Mouse (Mus musculus): ENCODE data around the gene Alox8. TPM values are rescaled to one million over a fixed set of nuclear protein-coding genes. Genes with fewer than 3 reads are reported as not detected.

Alox8 gene
- polyA plus RNA-seq, 1 experiment: not detected

DNA sequence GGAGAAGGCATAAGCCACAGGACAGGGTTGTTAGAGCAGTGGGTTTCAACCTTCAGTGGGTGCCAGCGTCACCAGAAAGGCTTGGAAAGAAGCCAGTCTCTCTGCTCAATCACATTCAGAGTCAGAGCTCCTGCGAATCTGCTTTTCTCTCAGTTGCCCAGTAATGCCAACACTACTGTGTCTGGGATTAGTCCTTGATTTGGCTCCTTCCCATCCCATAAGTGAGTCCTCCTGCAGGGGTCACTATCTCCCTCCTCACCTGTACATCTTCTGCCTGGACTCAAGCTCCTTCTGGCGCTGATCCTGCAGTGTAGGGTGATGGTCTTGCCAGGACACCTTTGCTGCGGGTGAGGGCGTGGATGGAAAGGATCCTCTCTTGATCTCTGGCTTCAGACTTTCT is 877 bp downstream of the Alox8 start:
- H3K27ac ChIP-seq (ENCODE audit: insufficient read depth, low read depth, low read length): no peak overlapping the region
- no peak for TF ChIP-seq CTCF (IDR thresholded peaks at IDR 0.05; ENCODE audit: insufficient read depth, low read depth, low read length)
- TF ChIP-seq POLR2A (IDR thresholded peaks at IDR 0.05; ENCODE audit: insufficient read depth, low read depth, low read length): no peak
- H3K4me1 ChIP-seq (ENCODE audit: control insufficient read depth, insufficient read depth, low read length): peaks cover 11% of the 10 kb centered on the region
- 7% methylated on average over 5 of the region's 5 CpGs for WGBS
- no peak overlapping the region for H3K4me3 ChIP-seq (ENCODE audit: insufficient read depth, low read depth, low read length)

GRCm38 (mm10) chr11:69192840-69193239 is 4.8 kb downstream of the Alox8 start:
- H3K27ac ChIP-seq (ENCODE audit: insufficient read depth, low read depth, low read length): no peak overlapping the region
- 0% methylated on average over 1 of the region's 1 CpGs for WGBS
- TF ChIP-seq POLR2A (IDR thresholded peaks at IDR 0.05; ENCODE audit: insufficient read depth, low read depth, low read length) (no peak), CTCF (IDR thresholded peaks at IDR 0.05; ENCODE audit: insufficient read depth, low read depth, low read length) (no peak)
- H3K4me3 ChIP-seq (ENCODE audit: insufficient read depth, low read depth, low read length): no peak overlapping the region
- H3K4me1 ChIP-seq (ENCODE audit: control insufficient read depth, insufficient read depth, low read length): peaks cover 11% of the 10 kb centered on the region

DNA sequence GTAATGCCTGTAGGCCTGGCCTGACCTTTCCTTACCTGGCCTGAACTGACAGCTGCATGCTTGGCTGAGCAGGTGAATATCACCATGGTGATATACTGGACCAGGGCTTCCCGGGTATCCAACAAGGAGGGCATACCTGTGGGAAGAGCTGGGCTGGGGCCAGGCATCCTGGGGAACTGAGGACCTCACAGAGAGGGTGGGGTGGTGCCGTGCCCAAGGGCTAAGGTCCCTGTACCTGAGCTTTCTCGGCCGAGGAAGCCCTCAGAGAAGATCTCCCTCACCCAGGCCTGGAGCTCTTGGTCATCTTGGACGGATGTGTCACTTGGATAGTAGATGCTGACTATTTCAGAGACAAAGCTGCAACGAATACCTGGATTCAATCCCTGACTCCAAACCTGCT is 11.7 kb downstream of the Alox8 start:
- Histone ChIP-seq H3K4me1 (ENCODE audit: control insufficient read depth, insufficient read depth, low read length) (no peaks in the 10 kb centered on the region), H3K27ac (ENCODE audit: insufficient read depth, low read depth, low read length) (no peak overlapping the region), H3K4me3 (ENCODE audit: insufficient read depth, low read depth, low read length) (no peak overlapping the region)
- 94% methylated on average over 6 of the region's 6 CpGs for WGBS
- no peak for TF ChIP-seq CTCF (IDR thresholded peaks at IDR 0.05; ENCODE audit: insufficient read depth, low read depth, low read length)
- TF ChIP-seq POLR2A (IDR thresholded peaks at IDR 0.05; ENCODE audit: insufficient read depth, low read depth, low read length): no peak

GRCm38 (mm10) chr11:69185031-69185430 is 12.6 kb downstream of the Alox8 start:
- Histone ChIP-seq H3K4me1 (ENCODE audit: control insufficient read depth, insufficient read depth, low read length) (no peaks in the 10 kb centered on the region), H3K4me3 (ENCODE audit: insufficient read depth, low read depth, low read length) (no peak overlapping the region), H3K27ac (ENCODE audit: insufficient read depth, low read depth, low read length) (no peak overlapping the region)
- 85% methylated on average over 5 of the region's 5 CpGs for WGBS
- TF ChIP-seq POLR2A (IDR thresholded peaks at IDR 0.05; ENCODE audit: insufficient read depth, low read depth, low read length) (no peak), CTCF (IDR thresholded peaks at IDR 0.05; ENCODE audit: insufficient read depth, low read depth, low read length) (no peak)

DNA sequence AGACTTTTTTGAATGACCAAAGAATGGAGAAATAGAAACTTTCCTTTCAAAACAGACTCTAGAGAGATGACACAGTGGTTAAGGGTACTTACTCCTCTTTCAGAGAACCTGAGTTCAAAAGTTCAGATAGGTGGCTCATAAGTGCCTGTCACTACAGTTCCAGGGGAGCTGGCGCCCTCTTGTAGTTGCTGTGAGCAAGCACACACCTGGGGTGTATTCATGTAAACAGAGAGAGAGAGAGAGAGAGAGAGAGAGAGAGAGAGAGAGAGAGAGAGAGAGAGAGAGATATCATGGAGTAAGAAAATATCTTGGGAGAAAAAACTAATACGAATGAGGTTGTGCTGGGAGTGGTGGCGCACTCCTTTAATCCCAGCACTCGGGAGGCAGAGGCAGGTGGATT is 17.5 kb downstream of the Alox8 start:
- no peak for TF ChIP-seq CTCF (IDR thresholded peaks at IDR 0.05; ENCODE audit: insufficient read depth, low read depth, low read length)
- no peak for TF ChIP-seq POLR2A (IDR thresholded peaks at IDR 0.05; ENCODE audit: insufficient read depth, low read depth, low read length)
- WGBS: 91% methylated on average over 4 of the region's 4 CpGs
- Histone ChIP-seq H3K4me1 (ENCODE audit: control insufficient read depth, insufficient read depth, low read length) (no peaks in the 10 kb centered on the region), H3K27ac (ENCODE audit: insufficient read depth, low read depth, low read length) (no peak overlapping the region), H3K4me3 (ENCODE audit: insufficient read depth, low read depth, low read length) (no peak overlapping the region)

GRCm38 (mm10) chr11:69179512-69179911 is 18.1 kb downstream of the Alox8 start:
- 57% methylated on average over 3 of the region's 3 CpGs for WGBS
- Histone ChIP-seq H3K27ac (ENCODE audit: insufficient read depth, low read depth, low read length) (no peak overlapping the region), H3K4me1 (ENCODE audit: control insufficient read depth, insufficient read depth, low read length) (peaks cover 5% of the 10 kb centered on the region; the same call in 1 of the 2 replicates), H3K4me3 (ENCODE audit: insufficient read depth, low read depth, low read length) (no peak overlapping the region)
- TF ChIP-seq POLR2A (IDR thresholded peaks at IDR 0.05; ENCODE audit: insufficient read depth, low read depth, low read length) (no peak), CTCF (IDR thresholded peaks at IDR 0.05; ENCODE audit: insufficient read depth, low read depth, low read length) (no peak)

GRCm38 (mm10) chr11:69178525-69178924 is 19.1 kb downstream of the Alox8 start:
- WGBS: 83% methylated on average over 3 of the region's 3 CpGs
- Histone ChIP-seq H3K4me1 (ENCODE audit: control insufficient read depth, insufficient read depth, low read length) (peaks cover 5% of the 10 kb centered on the region; the same call in 1 of the 2 replicates), H3K27ac (ENCODE audit: insufficient read depth, low read depth, low read length) (no peak overlapping the region), H3K4me3 (ENCODE audit: insufficient read depth, low read depth, low read length) (no peak overlapping the region)
- no peak for TF ChIP-seq CTCF (IDR thresholded peaks at IDR 0.05; ENCODE audit: insufficient read depth, low read depth, low read length)
- TF ChIP-seq POLR2A (IDR thresholded peaks at IDR 0.05; ENCODE audit: insufficient read depth, low read depth, low read length): no peak

- H3K4me1 ChIP-seq (ENCODE audit: control insufficient read depth, insufficient read depth, low read length): peaks cover 5% of the 10 kb centered on the region; the same call in 1 of the 2 replicates
- no peak overlapping the region for H3K27ac ChIP-seq (ENCODE audit: insufficient read depth, low read depth, low read length)
- 79% methylated on average over 7 of the region's 7 CpGs for WGBS
- TF ChIP-seq POLR2A (IDR thresholded peaks at IDR 0.05; ENCODE audit: insufficient read depth, low read depth, low read length) (no peak), CTCF (IDR thresholded peaks at IDR 0.05; ENCODE audit: insufficient read depth, low read depth, low read length) (no peak)
- H3K4me3 ChIP-seq (ENCODE audit: insufficient read depth, low read depth, low read length): no peak overlapping the region
Observed at GRCm38 (mm10) chr11:69174722-69175121, 22.9 kb downstream of the Alox8 start.

DNA sequence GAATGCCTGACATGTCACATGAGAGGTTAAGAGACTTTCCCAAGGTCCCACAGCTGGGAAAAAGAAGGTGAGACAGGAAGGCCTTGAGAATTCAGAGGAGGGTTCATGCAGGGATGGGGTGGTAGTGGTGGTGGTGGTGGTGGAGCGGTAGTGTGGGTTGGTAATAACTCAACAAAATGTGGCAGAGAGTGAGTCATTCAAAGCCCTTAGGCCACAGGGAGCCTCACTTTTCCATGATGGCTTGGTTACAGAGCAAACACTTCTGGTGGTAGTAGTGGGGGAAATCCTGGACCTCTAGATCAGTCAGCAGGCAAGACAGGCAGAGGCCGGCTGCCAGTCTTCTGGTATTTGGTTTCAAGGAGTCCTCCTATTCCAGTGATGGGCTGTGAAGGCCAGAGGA is 25.0 kb downstream of the Alox8 start:
- H3K4me3 ChIP-seq (ENCODE audit: insufficient read depth, low read depth, low read length): no peak overlapping the region
- peaks cover 9% of the 10 kb centered on the region; the same call in 1 of the 2 replicates for H3K4me1 ChIP-seq (ENCODE audit: control insufficient read depth, insufficient read depth, low read length)
- 96% methylated on average over 2 of the region's 2 CpGs for WGBS
- H3K27ac ChIP-seq (ENCODE audit: insufficient read depth, low read depth, low read length): no peak overlapping the region
- TF ChIP-seq CTCF (IDR thresholded peaks at IDR 0.05; ENCODE audit: insufficient read depth, low read depth, low read length) (no peak), POLR2A (IDR thresholded peaks at IDR 0.05; ENCODE audit: insufficient read depth, low read depth, low read length) (no peak)

- peaks cover 9% of the 10 kb centered on the region; the same call in 1 of the 2 replicates for H3K4me1 ChIP-seq (ENCODE audit: control insufficient read depth, insufficient read depth, low read length)
- 25% methylated on average over 7 of the region's 7 CpGs for WGBS
Observed at GRCm38 (mm10) chr11:69171626-69172025, 26.0 kb downstream of the Alox8 start.

More at GRCm38 (mm10) chr11:69171626-69172025, 26.0 kb downstream of the Alox8 start:
- Histone ChIP-seq H3K4me3 (ENCODE audit: insufficient read depth, low read depth, low read length) (no peak overlapping the region), H3K27ac (ENCODE audit: insufficient read depth, low read depth, low read length) (no peak overlapping the region)
- no peak for TF ChIP-seq POLR2A (IDR thresholded peaks at IDR 0.05; ENCODE audit: insufficient read depth, low read depth, low read length)
- TF ChIP-seq CTCF (IDR thresholded peaks at IDR 0.05; ENCODE audit: insufficient read depth, low read depth, low read length): peak; percentile 76; the same call in 1 of the 2 replicates
